Mouse (Mus musculus) ovary, postnatal 36 days (tissue): ENCODE data around the gene Lrig1.

Source experiments
- DNase-seq: peaks from one replicate; pipeline ENCODE4 v3.0.0; 2022; ENCODE audit warnings: low spot score, mixed read lengths

Gene Lrig1

DNA sequence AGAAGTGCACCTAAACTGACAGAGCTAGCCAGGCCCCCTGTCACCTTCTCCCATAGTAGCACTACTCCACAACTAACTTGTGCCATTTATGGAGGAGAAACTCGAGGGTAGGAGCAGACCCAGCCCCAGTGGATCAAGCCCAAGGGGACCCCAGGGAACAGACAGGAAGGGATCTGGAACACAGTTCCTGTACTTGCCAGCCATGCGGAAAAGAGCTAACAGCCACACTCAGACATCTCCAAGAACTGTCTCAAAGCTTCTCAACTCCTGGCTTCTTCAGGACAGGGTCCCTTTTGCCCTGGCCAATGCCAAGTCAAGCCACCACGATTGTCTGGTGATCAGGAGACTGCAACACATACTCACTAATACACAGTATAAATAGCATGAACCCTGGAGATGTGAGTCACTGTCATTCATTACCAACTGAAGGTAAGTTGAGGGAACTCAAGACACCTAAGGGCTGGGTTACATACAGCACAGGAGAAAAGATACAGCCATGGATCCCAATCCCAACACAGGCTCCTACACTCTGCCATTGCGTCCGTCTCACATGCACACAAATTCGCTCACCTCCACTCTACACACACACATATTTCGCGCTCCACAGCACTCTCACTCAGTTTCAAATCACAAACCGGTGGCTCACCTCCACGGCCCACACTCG, 1.3 kb downstream of the Lrig1 start:
- no peak for DNase-seq

DNA sequence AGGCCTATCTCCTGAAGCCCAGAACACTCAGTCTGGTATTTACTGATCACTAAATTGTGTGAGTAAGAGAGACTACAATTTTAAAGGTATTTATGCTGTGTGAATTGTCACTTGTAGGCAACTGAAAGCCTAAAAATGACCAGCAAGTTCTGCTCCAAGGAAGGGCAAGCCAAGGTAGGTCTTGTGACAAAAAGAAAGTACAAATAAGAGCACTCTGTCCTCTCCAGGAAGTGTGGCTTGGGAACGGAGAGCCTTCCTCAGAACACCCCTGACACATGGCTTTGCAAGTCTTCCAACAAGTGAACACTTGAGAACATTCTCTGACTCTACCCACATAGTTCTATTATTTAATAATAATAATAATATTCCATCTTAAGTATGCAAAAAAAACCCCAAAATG, 2.5 kb downstream of the Lrig1 start:
- no peak for DNase-seq

DNA sequence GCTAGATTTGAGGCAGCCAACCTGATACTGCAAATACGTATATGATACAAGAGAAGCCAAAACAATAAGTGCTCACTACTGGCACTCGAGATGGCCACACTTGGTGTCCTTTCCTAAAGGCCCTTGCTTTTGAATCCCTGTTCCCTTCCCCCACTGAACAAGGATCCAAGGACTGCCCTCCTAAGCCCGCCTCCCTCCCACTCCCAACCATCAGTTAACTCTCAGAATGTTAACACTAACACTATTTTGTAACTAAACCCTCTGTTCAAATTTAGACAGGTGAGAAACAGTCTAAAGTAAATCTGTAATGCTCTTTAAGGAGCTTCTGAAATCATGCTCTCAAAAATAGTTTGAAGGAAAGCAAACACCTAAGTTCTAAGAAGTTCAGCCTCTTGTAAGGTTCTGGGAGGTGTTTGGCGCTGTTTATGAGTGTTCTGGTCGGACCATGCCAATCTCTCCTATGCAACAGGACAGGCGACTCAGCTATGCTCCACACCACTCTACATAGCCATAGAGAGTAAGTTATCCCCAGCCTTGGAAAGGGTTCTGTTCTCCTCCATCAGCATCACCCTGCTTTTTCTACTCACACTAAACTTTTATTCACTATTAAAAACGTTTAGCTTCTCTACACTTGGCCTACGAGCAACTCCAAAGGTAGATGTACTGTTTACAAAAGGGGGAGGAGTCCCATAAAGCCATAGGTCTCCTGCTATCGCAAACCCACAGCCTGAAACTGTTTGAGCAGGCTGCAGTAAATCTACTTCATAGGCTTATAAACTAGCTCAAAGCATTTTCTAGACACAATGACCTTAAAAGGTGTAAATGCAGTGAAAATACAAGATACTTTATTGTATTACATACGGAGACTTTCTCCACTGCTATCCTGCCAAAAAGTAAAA, 3.5 kb downstream of the Lrig1 start:
- DNase-seq, result no peak

DNA sequence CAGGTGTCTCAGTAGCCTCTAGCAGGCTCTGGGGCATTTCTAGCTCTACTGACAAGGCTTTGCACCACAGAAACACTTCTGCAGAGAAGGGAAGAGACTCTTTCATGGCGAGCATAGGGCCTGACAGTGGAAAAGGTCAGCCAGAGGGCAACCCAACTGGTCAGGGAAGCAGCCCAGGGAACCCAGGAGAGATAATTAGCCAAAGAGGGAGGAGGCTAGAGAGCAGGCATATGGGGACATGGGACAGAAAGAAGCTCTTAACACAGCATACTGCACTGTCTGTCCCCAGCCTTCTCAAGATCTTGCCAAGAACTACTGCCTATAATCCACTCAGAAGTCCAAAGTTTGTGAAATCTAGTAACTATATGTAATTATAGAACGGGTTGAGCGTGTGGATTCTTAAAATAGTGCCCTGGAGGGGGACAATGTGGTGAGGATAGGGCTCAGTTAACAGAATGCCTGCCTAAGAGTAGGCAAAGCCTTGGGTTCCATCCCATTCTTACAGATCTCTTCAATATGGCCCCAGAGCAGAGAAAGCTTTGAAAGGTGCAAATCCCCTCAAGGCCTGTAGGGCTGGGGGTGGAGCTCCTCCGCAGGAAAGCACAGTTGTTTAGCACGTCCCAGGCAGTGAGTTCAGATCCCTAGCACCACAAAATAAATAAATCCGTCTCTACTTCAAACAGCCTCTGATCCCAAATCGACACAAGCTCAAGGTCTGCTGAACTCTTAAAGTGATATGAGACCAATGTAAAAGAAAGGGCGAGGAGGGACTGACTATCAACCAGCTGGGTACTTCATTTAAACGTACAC, 4.6 kb downstream of the Lrig1 start:
- no peak for DNase-seq

DNA sequence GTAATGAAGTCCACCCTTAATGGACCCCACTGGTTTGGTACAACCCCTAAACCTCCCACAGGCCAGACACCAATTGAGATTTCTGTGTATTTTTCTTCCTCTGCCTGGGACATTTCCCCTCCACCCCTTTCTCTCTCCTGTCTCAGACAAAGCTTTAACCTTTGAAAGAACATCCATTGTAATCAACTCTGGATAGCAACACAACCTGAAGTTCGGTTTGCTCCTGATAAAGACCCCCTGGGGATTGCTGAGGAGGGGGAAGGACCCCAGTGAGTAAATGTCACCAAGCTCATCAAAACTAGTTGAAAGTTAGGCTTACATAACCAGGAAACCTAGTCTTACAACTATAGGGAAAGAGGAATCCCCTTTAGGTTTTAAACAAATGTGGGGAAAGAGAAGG, 5.5 kb downstream of the Lrig1 start:
- no peak for DNase-seq

DNA sequence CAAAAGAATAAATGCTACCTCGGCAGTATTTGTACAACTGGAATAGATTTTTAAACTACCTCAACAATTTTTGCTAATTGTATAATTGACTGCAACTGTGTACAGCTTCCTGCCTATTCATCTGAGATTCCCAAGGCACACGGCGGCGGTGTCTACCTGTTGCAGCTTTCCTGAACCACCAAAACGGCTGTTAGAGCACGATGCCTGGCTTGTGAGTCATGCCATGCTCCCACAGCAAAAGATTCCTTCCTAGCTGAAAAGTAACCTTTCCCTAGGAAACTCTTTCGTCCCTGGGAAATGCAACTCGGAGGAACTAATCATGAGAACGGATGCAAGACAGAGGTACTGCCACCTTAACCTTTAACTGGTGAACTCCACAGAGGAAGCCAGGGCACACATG, 6.9 kb downstream of the Lrig1 start:
- no peak for DNase-seq

DNA sequence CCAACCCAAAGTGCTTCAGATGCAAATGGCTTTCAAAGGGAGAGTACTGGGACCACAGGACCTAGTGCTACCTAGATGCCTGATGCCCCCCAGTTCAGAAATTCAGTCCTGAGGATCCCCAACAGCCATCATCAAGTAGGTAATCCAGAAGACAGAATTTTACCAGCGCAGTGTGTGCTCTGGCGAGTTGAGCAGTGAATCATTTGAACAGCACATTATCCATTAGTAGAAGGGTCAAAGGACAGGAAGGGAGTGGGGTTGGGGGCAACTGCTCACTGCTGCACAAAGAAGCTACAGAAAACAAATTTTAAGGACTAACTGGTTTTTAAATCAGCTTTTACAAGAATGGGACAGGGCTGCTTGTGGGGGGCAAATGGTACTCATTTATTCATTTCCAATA, 8.0 kb downstream of the Lrig1 start:
- DNase-seq, result no peak

DNA sequence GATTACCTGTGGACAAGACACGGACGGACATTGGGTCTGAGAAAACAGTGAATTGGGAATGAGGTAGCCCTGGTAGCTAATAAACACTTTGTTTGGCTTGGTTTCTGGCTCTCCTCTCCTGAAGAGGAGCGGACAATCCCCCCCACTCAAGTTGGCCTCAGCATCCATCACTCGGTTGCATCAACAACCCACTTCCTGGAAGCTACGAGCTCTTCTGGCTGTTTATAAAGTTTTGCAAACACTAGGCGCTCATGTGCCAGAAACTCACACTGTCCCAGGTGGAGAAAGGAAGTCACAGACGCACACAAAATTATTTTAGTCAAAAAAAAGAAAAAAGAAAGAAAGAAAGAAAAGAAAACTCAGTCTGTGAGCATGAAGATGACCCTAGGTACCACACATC, 9.7 kb downstream of the Lrig1 start:
- no peak for DNase-seq

DNA sequence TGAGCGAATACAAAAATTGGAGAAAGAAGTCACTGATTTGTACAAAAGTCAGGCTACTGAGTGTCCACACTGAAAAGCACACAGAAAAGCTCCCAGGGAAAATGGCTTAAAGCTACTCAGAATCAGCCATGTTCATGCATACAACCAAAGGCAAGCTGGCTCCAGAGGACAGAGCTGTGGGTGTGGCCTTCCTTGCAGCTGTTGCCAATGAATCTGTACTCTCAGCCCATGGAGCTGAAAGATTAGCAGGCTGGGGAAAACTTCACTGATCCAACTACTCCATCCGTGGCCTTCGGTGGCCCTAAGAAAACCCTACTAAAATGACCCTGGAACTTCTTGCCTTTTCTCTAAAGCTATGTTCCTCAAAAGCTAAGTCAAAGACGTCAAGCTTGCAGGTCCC, 11.2 kb downstream of the Lrig1 start:
- DNase-seq, result peak; percentile 35

DNA sequence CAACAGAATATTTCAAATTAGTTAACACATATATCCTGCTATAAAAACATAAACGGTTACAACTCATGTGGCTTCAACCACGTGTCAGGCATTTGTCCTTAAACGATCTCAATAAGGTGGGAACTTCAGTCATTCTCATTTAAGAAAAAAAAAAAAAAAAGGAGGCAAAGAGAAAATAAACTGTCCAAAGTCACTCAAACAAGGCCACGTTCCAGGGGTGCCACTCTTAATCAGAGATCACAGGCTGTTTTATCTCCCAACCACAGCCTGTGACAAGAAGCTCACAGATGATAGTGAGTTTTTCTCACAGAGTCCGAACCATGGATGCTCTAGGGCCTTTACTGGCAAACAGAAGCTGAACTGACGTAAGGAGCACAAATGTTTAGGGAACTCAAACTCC, 13.9 kb downstream of the Lrig1 start:
- DNase-seq, result no peak

DNA sequence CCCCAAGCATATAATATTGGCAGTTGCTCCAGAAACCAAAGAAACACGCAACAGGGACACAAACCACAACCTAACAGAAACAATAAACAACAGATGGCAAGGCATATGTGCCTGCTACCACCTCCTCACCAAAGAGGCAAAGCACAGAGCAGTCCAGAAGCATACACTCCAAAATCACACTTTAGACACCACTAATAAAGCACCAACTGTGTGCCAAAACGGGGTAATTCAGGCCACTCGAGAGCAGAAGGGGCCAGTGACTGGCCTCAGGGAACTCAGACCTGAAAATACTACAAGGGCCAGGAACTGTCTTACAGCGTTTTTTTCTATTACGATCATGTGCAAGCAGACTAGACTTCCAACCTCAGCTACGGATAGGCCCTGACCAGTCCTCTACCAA, 14.3 kb downstream of the Lrig1 start:
- DNase-seq, result no peak

DNA sequence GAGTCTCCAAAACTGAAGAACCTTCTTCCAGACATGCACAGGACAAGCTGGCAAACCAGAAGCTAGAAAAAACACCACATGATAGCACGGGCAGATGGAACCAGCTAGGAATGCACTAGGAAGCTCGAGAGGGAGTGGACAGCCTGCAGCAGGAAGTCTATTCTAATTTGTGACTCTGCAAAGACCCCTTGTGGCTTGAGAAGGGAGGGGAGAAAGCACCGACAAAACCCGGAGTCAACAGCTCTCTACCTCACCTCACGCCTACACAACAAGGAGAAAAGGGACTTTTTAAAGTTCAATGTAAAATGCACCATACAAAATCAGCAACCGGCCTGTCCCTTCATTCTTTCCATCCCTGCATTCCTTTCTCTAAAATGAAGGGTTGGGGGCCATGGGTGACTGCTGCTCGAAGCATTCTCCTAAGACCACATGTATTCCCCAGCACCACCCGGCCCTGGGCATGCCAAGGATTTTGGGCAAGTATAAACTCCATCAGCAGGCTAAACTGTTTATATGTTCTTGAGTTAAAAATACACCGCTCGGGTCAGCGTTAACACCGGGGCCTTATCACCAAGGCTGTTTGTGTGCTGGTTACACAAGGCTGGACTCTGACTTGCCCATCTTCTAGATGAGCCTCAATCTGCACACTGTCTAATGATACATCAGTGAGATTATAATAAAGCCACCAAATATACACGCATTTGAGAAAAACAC, 15.0 kb downstream of the Lrig1 start:
- peak; percentile 37 for DNase-seq

DNA sequence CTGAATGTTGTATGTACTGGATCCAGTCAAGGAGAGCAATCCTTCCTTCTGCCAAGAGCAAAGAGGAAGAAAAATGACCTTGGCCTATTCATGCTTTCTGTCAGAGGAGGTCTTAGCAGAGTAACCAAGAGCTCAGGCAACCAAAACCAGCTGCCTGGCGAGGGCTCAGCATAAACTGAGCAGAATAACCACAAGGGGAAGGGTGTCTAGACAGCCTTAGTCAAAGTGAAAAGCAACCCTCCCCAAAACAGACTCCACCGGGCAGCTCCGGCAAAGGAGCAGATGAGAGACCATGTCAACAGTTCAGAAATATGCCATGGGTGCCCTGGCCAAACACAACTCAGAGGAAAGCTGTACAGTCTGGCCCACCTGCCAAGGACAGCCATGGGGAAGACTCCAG, 16.3 kb downstream of the Lrig1 start:
- DNase-seq, result peak; percentile 25

DNA sequence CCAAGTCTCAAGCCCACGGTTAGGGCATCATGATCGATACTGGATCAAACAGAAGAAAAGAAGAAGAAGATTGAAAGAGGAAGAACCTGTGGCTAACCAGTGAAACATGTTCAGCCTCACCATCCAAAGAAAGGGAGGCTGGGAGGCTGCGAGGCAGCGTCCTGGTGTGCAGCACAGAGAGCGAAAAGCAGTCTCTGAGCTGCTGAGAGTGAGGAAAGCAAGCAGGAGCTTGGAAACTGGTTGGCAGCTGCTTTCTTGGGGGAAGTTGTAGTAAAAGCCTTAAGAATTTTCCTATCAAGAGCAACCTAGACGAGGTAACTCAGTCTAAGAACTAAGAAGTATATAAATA, 17.7 kb downstream of the Lrig1 start:
- no peak for DNase-seq

DNA sequence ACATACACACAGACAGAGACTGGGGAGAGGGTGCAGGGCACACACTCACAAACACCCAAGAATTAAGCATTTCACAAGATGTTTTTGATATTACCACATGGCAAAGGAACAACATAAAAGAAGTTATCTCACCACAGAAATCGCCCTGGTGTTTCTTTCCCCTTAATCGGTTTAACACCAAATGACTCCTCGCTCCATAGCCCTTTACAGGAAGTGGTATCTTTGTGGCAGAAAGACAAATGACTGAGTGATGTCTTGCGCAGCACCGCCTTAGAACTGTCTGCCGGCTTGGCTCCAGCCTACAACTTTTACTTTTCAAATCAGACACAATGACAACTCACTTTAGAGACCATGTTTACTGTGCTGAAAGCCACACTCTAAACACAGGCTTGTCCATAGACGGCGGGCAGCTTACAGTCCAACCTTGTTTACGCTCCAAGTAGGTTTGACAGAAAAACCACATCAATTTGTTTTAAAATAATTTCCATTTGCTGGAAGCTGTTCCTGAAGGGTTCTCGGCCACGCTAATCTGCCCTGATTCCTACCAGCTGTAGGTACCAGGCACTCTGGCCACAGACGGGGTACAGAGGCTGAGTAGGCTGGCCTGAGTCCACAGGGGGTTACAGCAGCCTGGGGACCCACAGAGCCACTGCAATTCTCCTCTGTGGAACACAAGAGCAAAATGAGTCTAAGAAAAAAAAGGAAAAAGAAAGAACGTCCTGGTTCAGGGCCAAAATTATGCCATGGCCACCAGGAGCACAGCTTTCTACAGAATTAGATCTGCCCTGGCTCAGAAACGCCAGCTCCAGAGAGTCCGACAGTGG, 18.3 kb downstream of the Lrig1 start:
- DNase-seq, result no peak

DNA sequence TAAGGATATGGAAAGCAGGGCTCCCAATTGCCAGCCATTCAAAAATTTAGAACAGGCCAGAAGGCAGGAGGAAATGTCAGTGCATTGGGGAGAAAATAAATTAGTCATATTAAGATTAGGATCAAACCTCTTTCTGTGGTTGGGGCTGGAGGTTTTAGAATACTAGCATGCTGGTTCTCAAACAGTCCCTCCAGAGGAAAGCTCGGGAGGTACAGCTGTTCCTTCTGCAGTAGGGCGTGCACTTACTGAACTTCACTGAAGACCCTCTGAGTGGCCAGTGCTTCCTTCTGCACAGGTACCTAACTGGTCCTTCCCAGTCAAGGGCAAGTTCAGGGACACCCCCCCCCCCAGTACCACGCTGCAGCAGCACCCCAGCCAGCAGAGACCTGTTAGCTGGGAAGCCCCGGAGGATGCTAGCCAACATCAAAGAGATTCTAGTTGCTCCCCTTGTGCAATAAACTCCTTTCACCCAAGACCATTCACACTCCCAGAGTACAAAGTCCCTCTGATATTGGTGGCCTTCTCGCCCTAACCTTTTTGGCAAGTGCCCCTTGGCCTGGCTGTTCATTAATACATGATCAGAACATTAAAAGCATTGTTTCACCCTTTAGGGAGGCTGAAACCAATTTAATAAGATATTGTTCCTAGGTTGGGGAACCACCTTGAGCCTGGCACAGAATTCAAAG, 19.1 kb downstream of the Lrig1 start:
- no peak for DNase-seq

DNA sequence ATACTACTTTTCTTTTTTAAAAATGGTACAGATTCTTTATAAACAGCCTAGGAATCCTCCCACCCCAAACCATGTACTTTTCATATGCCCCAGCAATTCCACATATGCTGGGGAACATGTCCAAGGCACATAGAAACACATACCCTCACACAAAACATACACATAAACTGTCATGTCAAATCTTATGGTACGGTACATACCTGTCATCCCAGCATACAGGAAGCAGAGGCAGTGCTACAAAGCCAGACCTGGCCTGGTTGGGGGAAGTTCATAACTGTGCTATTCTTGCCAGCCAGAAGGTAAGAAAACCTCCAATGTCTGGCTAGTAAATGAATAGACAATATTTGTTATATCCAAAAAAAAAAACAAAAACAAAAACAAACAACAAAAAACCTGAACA, 20.7 kb downstream of the Lrig1 start:
- no peak for DNase-seq

DNA sequence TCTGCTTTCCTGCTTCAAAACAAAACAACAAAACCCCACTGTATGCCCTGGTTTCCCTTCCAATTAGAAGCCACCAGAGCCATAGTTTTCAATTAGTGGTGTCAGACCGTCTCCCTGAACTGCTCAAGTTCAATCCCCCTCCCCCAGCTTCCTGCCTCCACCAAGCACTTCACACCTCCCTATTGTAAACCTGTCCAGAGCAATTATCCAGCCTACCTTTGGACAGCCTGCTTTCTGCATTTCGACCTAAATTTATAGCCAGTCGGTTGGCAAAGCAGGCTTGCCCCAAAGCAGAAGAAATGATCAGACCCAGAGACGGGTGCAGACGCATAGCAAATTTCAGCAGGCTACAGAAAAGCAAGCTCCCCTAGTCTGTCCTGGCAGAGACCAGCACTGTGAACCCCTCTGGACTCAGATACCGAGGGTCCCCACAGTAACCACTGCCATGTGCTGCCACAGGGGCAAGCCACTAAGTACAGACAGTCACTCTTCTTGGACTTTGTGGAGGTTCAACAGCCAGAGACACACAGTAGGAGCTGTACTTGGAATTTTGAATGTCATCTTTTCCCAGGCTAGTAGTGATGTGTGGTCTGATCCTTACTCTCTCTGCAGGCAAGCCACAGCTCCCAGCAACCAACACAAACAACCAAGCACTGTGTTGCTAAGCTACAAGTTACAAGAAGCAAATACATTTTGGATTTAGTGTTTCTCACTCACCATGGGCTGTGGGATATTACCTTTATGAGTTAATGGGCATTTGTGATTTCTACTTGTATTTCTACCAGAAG, 21.4 kb downstream of the Lrig1 start:
- DNase-seq, result no peak

DNA sequence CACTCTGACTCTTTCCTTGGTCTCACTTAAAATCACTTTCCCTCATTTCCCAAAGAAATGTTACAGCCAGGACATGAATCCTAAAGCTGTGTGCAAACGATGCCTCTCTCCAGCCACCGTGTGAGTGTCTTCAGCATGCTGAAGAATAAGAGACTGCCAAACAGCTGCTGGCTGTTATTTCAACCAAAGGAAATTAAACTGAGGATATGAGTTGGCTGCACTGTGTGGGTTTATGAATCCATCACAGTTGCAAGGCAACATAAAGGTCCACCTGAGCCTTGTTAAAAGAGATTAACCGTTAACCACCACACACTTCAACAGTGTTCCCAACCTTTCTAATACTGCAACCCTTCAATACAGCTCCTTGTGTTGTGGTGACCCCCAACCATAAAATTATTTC, 22.5 kb downstream of the Lrig1 start:
- DNase-seq, result no peak

DNA sequence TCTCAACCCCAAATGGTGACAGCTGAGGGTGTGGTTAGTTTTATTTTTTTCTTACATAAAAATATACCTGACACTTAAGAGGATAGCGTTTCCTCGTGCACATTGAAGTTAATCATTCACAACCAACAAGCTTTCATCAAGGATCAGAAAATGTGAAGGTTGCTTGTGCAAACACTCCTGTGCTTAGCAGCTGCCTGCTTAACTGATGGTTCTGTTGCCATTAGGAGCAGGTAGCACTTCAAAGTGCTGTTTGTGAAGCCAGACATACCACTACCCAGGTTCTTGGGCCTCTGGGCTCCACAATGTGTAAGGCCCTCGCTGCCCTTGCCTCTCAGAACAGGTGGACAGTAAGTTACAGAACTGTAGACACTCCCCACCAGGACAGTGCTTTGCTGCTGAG, 23.1 kb downstream of the Lrig1 start:
- DNase-seq, result no peak
